Mouse (Mus musculus): ENCODE results near the gene Scamp5. TPM values are rescaled to one million over a fixed set of nuclear protein-coding genes. Genes with fewer than 3 reads are reported as not detected.
"Not testable (repeated sequence)": the region's sequence is repeated elsewhere in the genome, so short reads cannot be mapped to it uniquely, and the experiment has no call there.

Gene Scamp5
- polyA plus RNA-seq, 1 experiment from 2014 or later = 17.3 TPM

DNA sequence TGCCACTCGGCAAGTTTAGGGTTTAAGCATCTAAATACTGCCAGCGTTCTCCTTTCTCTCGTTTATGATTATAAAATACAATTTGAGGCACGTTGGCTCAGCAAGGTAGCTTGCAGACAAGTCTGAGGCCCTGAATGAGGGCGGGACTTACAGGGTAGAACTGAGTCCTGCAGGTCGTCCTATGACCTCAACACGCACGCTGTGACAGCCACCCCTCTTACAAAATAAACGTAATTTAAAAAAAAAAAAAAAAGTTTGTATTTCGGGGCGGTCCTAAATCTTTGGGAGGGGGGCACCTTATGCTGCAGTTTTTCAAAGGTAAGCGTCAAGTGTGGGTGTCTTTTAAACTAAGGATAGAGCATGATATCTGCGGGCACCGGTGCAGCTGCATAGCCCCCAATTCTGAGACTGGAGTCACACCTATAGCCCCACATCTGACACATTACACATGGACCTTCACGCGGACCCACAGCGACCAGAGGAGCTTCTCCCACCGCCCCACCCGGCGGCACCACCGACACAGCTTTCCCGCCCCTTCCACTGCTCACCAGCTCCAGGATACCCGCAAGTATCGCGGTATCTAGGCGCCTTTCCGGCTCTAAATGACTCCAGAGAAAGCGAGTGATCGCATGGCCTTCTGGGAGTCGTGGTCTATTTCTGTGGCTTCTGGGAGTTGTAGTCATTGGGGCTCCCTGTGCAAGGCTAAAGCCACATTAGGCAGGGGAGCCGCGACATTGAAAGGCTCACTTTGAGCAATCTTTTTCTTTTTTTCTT lies 28.2 kb downstream of the Scamp5 start, which contains the start of gene Ppcdc:
Ppcdc (minus strand) TSS at position 603 of the 774 bp plus-strand sequence.
- H3K4me3 ChIP-seq = peak within 1 kb of the TSS; percentile 63
- H3K36me3 ChIP-seq = peaks cover 23% of the 10 kb centered on the region
- 3% methylated on average over 32 of the region's 32 CpGs for WGBS
- peak; percentile 93 for DNase-seq (ENCODE audit: low spot score)
- no peaks in the 10 kb centered on the region for H3K27me3 ChIP-seq (ENCODE audit: low read depth, poor library complexity, severe bottlenecking)
- H3K27ac ChIP-seq (replicated peaks) = peak within 1 kb of the TSS; percentile 91
- no peaks in the 10 kb centered on the region for H3K9me3 ChIP-seq (replicated peaks)
- peaks cover 20% of the 10 kb centered on the region for H3K4me1 ChIP-seq

DNA sequence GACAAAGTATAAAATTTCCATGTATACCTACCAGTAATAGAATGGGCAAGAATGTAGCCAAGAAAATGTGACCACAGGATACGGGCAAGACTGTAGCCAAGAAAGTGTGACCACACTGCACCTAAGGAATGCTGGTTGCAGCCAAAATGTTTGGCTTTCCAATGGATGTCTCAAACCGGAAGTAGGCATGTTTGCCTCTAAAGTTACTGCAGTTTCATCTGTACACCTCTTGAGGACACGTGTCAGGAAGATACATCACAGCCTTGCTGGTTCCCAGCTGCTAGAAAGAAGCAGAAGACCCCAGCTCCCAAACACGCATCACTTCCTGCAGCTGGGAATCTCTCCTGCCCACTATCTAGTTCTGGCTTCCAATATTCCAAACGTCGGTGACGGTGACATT lies 28.8 kb downstream of the Scamp5 start:
- H3K27ac ChIP-seq (replicated peaks) = peak overlapping the region; percentile 91
- no peak for DNase-seq (ENCODE audit: low spot score)

DNA sequence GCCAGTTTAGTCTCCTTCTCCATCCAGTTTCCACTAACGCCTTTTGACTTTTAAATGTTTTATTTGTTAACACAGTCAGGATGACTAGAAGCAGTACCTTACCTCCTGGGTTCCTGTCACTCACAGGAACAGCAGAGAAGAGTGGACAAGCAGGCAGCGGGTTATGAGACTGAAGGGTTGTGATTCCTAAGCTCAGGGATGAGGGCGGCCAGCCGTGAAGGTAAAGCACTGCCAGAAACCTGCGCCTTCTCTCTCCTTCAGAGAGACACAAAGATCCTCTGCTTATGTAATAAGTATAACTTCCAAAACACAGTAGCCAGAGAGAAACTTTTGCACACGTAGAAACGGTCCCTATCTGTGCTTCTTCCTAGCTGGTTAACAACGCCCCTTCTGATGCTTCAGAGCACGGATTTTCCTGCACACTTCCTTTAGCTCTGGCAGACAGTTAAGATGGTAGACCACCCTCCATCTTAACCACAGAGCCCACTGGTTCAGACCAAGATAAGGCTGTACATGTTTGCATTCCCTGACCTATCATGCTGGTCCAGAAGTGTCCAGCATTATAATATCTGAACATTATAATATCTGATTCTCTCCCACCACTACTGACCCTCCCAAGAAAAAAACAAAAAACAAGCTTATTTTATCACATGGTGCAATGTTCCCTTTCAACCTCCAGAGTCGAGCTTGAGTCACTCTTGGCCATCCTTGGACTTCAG lies 29.8 kb downstream of the Scamp5 start:
- no peaks in the 10 kb centered on the region for H3K9me3 ChIP-seq (replicated peaks)

More for the DNA sequence above, 28.8 kb downstream of the Scamp5 start:
- H3K27me3 ChIP-seq (ENCODE audit: low read depth, poor library complexity, severe bottlenecking) = no peaks in the 10 kb centered on the region
- 62% methylated on average over 7 of the region's 7 CpGs for WGBS
- H3K9me3 ChIP-seq (replicated peaks) = no peaks in the 10 kb centered on the region
- H3K36me3 ChIP-seq = peaks cover 17% of the 10 kb centered on the region
- peak overlapping the region; percentile 63 for H3K4me3 ChIP-seq
- peaks cover 20% of the 10 kb centered on the region for H3K4me1 ChIP-seq

DNA sequence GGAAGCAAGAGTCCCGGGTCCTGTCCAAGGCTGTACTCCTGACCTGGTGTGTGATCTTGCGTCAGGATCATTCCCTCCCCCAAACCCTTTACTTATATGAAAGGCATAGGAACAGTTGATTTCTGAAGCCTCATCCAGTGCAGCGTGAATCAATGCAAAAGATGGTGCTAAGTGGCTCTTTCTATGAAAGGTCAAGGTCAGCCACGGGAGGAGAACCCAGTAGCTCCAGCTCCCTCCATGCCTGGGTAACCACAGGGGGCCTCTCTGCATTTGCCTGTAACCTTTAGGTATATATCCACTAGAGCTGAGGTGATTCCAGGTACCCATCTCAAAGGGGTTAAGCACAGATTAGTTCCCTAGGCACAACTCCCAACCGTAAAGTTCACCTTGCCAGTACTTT lies 31.7 kb downstream of the Scamp5 start:
- Histone ChIP-seq H3K36me3 (no peaks in the 10 kb centered on the region; the same call in 1 of the 2 replicates), H3K4me1 (peaks cover 38% of the 10 kb centered on the region), H3K4me3 (no peak overlapping the region), H3K27ac (replicated peaks) (no peak overlapping the region), H3K27me3 (ENCODE audit: low read depth, poor library complexity, severe bottlenecking) (peaks cover 11% of the 10 kb centered on the region; the same call in 1 of the 2 replicates), H3K9me3 (replicated peaks) (no peaks in the 10 kb centered on the region)
- WGBS = 86% methylated on average over 5 of the region's 5 CpGs
- DNase-seq (ENCODE audit: low spot score) = no peak

More for the DNA sequence above, 29.8 kb downstream of the Scamp5 start:
- H3K4me1 ChIP-seq = peaks cover 26% of the 10 kb centered on the region
- peaks cover 10% of the 10 kb centered on the region for H3K36me3 ChIP-seq
- H3K27ac ChIP-seq (replicated peaks) = no peak overlapping the region
- 80% methylated on average over 10 of the region's 10 CpGs for WGBS
- DNase-seq (ENCODE audit: low spot score) = no peak
- H3K4me3 ChIP-seq = no peak overlapping the region
- H3K27me3 ChIP-seq (ENCODE audit: low read depth, poor library complexity, severe bottlenecking) = no peaks in the 10 kb centered on the region

DNA sequence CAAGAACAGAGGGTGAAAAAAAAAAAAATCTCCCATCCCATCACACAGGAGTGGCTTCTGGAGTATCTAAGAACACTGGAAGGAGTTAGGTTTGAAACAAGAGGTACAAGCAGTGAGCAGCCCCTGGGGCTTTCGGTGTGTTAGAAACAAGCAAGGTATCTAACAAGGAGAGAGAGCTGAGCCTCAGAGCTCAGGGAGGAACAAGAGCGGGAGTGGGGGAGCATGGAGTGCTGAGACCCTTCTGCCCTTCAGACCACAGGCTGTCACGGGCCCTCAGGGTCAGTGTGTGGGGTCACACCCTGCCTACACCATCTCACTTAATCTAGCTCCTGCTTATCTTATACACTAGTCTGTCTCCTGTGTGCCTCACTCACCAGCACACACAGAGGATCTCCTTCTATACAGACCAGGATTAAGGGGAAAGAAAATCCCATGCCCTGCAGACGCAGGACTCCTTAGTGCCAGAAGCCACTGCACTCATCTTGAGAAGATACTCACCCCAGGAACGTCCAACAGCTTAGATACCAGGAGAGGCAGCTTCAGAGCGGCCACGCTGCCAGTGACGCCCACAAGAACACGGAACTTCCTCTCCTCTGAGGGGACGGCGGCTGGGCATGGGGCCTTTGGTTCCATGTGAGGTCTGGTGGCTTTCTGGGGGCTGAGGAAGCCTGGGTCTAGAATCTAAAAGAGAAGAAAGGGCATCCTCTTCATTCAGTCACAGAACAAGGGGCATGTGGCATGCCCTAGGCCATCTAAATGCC lies 33.3 kb downstream of the Scamp5 start:
- H3K27ac ChIP-seq (replicated peaks) = no peak overlapping the region
- H3K4me1 ChIP-seq = peaks cover 45% of the 10 kb centered on the region
- 90% methylated on average over 11 of the region's 11 CpGs for WGBS
- no peaks in the 10 kb centered on the region for H3K9me3 ChIP-seq (replicated peaks)
- H3K27me3 ChIP-seq (ENCODE audit: low read depth, poor library complexity, severe bottlenecking) = peaks cover 11% of the 10 kb centered on the region; the same call in 1 of the 2 replicates
- H3K36me3 ChIP-seq = no peaks in the 10 kb centered on the region
- DNase-seq (ENCODE audit: low spot score) = no peak
- no peak overlapping the region for H3K4me3 ChIP-seq

DNA sequence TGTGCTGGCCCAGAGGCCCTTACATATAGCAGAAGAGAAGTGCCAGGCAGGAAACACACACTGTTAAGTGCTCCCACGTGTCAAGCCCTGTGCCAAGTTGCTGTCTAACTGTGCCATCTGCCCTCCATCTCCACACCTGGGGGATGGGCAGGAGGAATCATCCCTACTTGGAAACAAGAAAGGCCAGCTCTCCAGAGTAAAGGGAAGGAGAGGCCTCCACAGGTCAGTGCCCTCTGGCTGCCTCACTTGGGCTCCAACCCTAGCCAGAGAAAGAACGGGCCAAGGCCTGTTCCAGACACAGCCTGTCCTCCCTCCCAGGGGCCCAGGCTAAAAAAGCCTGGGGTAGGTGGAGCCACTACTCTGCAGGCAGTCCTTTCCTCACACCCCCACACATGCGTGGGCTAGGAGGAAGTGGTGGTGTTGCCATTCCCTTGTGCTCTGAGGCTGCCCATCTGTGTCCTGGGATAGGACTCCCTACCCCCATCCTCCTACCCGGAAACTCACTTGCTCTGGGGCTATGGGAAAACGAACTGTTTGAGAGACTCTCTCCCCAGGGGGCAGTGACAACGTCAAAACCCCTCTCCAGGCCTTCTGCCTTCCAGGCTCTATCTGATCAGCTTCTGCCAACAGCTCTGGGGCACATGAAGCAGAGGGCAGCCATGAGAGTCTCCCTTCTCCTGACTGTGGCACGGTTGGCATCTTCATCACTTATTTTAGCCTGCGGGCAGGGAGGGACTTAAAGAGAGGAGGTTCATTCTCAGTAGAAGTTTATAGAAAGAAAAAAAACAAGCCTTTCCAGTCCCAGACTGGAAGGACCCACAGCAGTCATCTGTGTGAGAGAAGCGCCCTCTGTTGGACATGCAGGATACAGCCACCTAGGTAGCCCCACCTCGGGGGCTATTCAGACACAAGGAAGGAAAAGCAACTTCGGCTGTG lies 34.5 kb downstream of the Scamp5 start:
- H3K4me3 ChIP-seq = no peak overlapping the region
- peaks cover 11% of the 10 kb centered on the region; the same call in 1 of the 2 replicates for H3K27me3 ChIP-seq (ENCODE audit: low read depth, poor library complexity, severe bottlenecking)
- no peaks in the 10 kb centered on the region for H3K9me3 ChIP-seq (replicated peaks)
- H3K4me1 ChIP-seq = peaks cover 45% of the 10 kb centered on the region
- peak overlapping the region; percentile 57 for H3K27ac ChIP-seq (replicated peaks)
- no peaks in the 10 kb centered on the region for H3K36me3 ChIP-seq
- 20% methylated on average over 11 of the region's 11 CpGs for WGBS
- DNase-seq (ENCODE audit: low spot score) = peak; percentile 73

GRCm38 (mm10) chr9:57432480-57432879 lies 35.4 kb downstream of the Scamp5 start:
- Histone ChIP-seq H3K27me3 (ENCODE audit: low read depth, poor library complexity, severe bottlenecking) (peaks cover 11% of the 10 kb centered on the region; the same call in 1 of the 2 replicates), H3K36me3 (no peaks in the 10 kb centered on the region), H3K9me3 (replicated peaks) (no peaks in the 10 kb centered on the region), H3K4me3 (no peak overlapping the region), H3K27ac (replicated peaks) (0 out of 2 replicates have a peak overlapping the region, but pooled peaks have one; percentile 57), H3K4me1 (peaks cover 47% of the 10 kb centered on the region)
- 91% methylated on average over 3 of the region's 3 CpGs for WGBS
- no peak for DNase-seq (ENCODE audit: low spot score)

DNA sequence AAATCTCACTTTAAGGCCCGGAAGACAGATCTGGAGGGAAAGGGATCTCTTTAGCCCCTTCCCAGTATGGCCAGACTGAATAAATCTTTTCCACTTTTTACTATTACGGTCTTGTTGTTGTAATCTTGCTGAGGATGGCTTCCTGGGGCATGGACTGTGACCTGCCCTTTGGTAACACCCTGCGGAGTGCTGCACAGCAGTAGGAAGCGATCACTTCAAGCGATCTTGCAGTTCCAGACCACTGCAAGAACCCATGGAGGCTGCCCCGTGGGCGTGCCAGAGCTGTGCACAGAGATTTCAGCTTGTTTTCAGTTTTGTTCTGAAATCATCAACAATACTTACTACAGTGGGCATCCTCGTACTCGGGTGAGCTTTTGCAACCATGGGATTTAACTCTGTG lies 36.7 kb downstream of the Scamp5 start:
- 21% methylated on average over 9 of the region's 9 CpGs for WGBS

DNA sequence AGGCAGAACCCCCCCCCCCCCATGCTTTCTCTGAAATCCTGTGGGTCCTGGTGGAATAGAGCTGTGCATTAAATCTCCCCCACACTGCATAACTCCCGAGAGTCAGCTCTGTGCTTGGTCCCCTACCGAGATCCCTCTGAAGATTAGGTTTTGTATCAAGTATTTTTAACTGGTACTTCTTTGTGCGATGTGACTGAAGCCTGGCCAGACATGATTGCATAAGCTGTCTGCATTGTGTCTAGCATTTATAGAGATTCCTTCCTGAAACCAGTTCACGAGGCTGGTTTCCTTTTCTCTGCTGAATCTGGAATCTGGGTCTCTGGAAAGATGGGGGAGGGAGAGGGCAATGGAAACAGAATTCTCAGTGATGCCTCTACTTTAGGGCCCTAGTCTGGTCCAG lies 39.5 kb downstream of the Scamp5 start:
- Histone ChIP-seq H3K4me1 (peaks cover 44% of the 10 kb centered on the region), H3K27ac (replicated peaks) (0 out of 2 replicates have a peak overlapping the region, but pooled peaks have one; percentile 14), H3K9me3 (replicated peaks) (no peaks in the 10 kb centered on the region), H3K27me3 (ENCODE audit: low read depth, poor library complexity, severe bottlenecking) (peaks cover 11% of the 10 kb centered on the region; the same call in 1 of the 2 replicates), H3K4me3 (no peak overlapping the region), H3K36me3 (no peaks in the 10 kb centered on the region; the same call in 1 of the 2 replicates)
- no peak for DNase-seq (ENCODE audit: low spot score)
- WGBS = 66% methylated on average over 4 of the region's 4 CpGs

More for the DNA sequence above, 36.7 kb downstream of the Scamp5 start:
- peak overlapping the region; percentile 63 for H3K27ac ChIP-seq (replicated peaks)
- no peak overlapping the region for H3K4me3 ChIP-seq
- H3K4me1 ChIP-seq = peaks cover 47% of the 10 kb centered on the region
- no peaks in the 10 kb centered on the region for H3K9me3 ChIP-seq (replicated peaks)
- peak; percentile 27 for DNase-seq (ENCODE audit: low spot score)
- H3K27me3 ChIP-seq (ENCODE audit: low read depth, poor library complexity, severe bottlenecking) = peaks cover 11% of the 10 kb centered on the region; the same call in 1 of the 2 replicates
- H3K36me3 ChIP-seq = no peaks in the 10 kb centered on the region; the same call in 1 of the 2 replicates

DNA sequence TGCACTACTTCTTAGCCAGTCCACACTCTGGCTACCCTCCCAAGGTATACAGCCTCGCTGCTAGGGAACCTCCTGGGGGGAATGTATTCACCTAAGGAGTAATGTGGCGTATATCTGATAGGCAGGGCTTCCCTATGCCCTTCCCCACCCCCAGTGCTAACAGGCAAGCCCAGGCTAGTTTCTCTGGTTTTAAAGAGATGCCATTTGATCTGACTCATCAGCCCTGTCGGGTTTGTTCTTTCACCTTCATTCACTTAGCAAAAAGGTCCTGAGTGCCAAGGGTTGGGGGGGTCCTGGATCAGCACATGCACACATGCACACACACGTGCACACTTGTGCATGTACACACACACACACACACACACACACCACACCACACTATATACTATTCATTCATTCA lies 39.9 kb downstream of the Scamp5 start:
- no peak for DNase-seq (ENCODE audit: low spot score)
- 74% methylated on average over 4 of the region's 4 CpGs for WGBS
- Histone ChIP-seq H3K4me1 (peaks cover 40% of the 10 kb centered on the region), H3K9me3 (replicated peaks) (no peaks in the 10 kb centered on the region), H3K27ac (replicated peaks) (0 out of 2 replicates have a peak overlapping the region, but pooled peaks have one; percentile 14), H3K36me3 (no peaks in the 10 kb centered on the region; the same call in 1 of the 2 replicates), H3K4me3 (no peak overlapping the region), H3K27me3 (ENCODE audit: low read depth, poor library complexity, severe bottlenecking) (peaks cover 11% of the 10 kb centered on the region; the same call in 1 of the 2 replicates)

DNA sequence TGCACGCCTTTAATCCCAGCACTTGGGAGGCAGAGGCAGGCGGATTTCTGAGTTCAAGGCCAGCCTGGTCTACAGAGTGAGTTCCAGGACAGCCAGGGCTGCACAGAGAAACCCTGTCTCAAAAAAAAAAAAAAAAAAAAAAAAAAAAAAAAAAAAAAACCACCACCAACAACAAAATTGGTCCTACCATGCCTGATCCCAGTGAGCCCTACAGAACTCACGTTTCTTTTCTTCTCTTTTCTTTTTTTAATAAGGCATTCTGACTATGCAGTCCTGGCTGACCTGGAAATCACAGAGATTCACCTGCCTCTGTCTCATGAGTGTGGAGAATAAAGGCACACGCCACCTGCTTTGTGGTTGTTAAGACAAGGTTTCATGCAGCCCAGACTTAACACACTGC lies 40.7 kb downstream of the Scamp5 start:
- not testable (repeated sequence) for H3K27ac ChIP-seq (replicated peaks); H3K4me3 ChIP-seq; H3K27me3 ChIP-seq (ENCODE audit: low read depth, poor library complexity, severe bottlenecking); H3K9me3 ChIP-seq (replicated peaks); H3K36me3 ChIP-seq; DNase-seq (ENCODE audit: low spot score)
- peaks cover 36% of the 10 kb centered on the region for H3K4me1 ChIP-seq
- WGBS = 86% methylated on average over 4 of the region's 4 CpGs

Measured in midbrain, embryonic 10.5 days (tissue).